Comparison of ENCODE assay signal across 8 mouse cellular contexts in genomic region chr4:82530875-82531353, GRCm38 (mm10).
A peak's percentile ranks its signal among the peaks of the same experiment; 100 is the strongest.
DNase-seq lines count a peak whose midpoint lies in the region; ATAC-seq lines count a peak whose summit lies in the region.

No protein-coding gene starts in this region.

- peak overlapping the region; percentile 97 for H3K27ac ChIP-seq in forebrain, embryonic 12.5 days
- H3K27ac ChIP-seq in limb, embryonic 15.5 days, result peak overlapping the region; percentile 47

- 81% methylated on average over 3 of the region's 3 CpGs for WGBS in forebrain, embryonic 12.5 days
- 55% methylated on average over 3 of the region's 3 CpGs for WGBS in limb, embryonic 15.5 days

- H3K4me2 ChIP-seq in forebrain, embryonic 12.5 days, result no peak overlapping the region
- H3K4me2 ChIP-seq in limb, embryonic 15.5 days, result no peak overlapping the region

- H3K36me3 ChIP-seq in forebrain, embryonic 12.5 days (replicated peaks), result no peaks in the 10 kb centered on the region
- H3K36me3 ChIP-seq in limb, embryonic 15.5 days, result no peaks in the 10 kb centered on the region

- ATAC-seq in forebrain, embryonic 12.5 days (ENCODE audit: low FRiP score), result no peak
- no peak for ATAC-seq in limb, embryonic 15.5 days (ENCODE audit: insufficient number of reproducible peaks, low FRiP score, low TSS enrichment, low read depth)
- ATAC-seq in monocyte, adult 5-6 weeks (replicated peaks; ENCODE audit: insufficient number of reproducible peaks, low FRiP score, low TSS enrichment, poor library complexity, severe bottlenecking), result no peak

- no peak overlapping the region for H3K9ac ChIP-seq in forebrain, embryonic 12.5 days
- no peak overlapping the region for H3K9ac ChIP-seq in limb, embryonic 15.5 days

- peaks cover 19% of the 10 kb centered on the region for H3K27me3 ChIP-seq in forebrain, embryonic 12.5 days
- no peaks in the 10 kb centered on the region for H3K27me3 ChIP-seq in limb, embryonic 15.5 days

- intact Hi-C loops in heart, postnatal 14 days (cut with DNase I), result no loop called here

- H3K4me1 ChIP-seq in forebrain, embryonic 12.5 days, result peaks cover 37% of the 10 kb centered on the region
- peaks cover 40% of the 10 kb centered on the region for H3K4me1 ChIP-seq in limb, embryonic 15.5 days

- H3K4me3 ChIP-seq in forebrain, embryonic 12.5 days (replicated peaks), result no peak overlapping the region
- no peak overlapping the region for H3K4me3 ChIP-seq in limb, embryonic 15.5 days

- H3K9me3 ChIP-seq in forebrain, embryonic 12.5 days, result no peaks in the 10 kb centered on the region
- H3K9me3 ChIP-seq in limb, embryonic 15.5 days, result no peaks in the 10 kb centered on the region

- DNase-seq in embryo, embryonic 10.5 days (ENCODE audit: low spot score), result peak; percentile 36
- peak; percentile 61 to 66 for DNase-seq in heart, postnatal 14 days
- DNase-seq in testis, postnatal 14 days (ENCODE audit: low spot score), result peak; percentile 51
- no peak for DNase-seq in layer of hippocampus, postnatal 36 days
- no peak for DNase-seq in left cerebral cortex, adult 11 months (ENCODE audit: low spot score)

Comparison
In these comparisons a context has a peak if more than half of its experiments do, and no peak if none do; other contexts are left out.
1. DNase-seq: peak in embryo, embryonic 10.5 days (single experiment), heart, postnatal 14 days (2 of 2) and testis, postnatal 14 days (single experiment); none in layer of hippocampus, postnatal 36 days (0 of 2) and left cerebral cortex, adult 11 months (single experiment).